Mouse (Mus musculus) brain, adult 2 months (tissue): Measurements from ENCODE around the gene Grrp1.
"Not testable (repeated sequence)": the region's sequence is repeated elsewhere in the genome, so short reads cannot be mapped to it uniquely, and the experiment has no call there.

Experiments
- DNase-seq: peaks from one replicate; pipeline ENCODE4 v3.0.0; 2011; ENCODE audit warnings: low read depth, low spot score

The Grrp1 gene

DNA sequence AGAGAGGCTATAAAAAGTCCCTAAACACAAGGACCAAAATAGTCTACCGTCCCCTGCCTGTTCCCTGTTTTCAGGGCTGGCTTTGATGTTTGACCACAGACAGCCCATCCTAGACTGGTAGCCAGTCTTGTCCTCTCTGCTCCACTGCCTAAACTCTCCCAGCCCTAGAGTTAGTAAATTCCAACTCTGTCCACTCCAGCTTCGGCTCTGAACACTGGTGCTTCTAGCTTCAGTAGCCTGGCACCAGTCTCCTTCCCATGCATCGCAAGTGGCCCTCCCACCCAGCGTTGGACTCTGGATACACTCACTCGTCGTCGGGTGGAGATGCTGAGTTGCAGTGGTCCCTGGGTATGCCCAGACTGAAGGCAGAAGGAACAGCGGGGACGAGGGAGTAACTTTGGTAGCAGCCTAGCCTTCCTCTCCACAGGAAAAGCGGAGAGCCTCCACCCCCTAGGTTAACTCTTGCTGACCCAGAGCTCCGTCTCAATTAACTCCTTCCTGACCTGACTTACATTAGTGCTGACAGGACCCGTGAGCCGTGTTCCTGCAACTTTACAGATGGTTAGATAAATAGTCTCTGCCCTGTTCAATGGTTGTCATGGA, at the start of gene Grrp1:
Grrp1 (minus strand) TSS at position 385 of the 603 bp plus-strand sequence.
- DNase-seq: no peak

DNA sequence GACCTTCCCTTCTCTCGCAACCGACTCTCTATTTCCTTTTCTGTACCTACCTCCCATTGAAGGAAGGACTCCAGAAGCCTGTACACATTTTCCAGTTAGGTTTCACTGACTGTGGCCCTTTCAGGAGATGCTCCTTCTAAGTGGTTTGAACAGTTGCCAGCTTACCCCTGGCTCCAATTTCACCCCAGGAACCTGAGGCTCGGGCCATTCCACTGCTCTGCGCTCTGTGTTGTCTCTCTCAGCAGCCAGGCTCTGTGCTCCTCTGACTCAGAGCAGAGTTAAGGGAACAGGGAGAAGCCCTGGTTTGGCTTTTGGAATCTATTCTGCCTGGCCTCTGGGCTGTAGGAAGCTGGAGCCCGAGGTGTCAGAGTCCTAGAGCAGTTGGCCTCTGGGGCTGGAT, 48.2 kb upstream of the Grrp1 start:
- DNase-seq: no peak

DNA sequence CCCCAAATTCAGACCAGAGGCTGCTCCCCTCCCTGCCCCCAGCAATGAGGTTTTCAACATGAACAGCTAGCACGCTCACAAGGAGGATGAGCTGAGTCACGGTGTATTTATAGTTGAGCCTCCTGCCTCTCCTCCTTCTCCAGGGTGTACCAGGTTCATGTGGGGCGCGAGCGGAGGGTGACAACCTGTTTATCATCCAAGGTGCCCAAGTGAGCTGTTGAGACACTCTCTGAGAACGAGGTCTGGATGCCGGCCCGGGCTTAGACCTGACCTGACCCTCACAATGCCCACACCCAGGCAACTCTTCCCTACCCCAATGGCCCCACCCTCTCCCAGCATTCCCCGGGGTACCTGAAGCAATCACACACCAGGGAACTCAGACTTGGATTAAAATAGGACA, 46.4 kb upstream of the Grrp1 start:
- DNase-seq: peak; percentile 87

DNA sequence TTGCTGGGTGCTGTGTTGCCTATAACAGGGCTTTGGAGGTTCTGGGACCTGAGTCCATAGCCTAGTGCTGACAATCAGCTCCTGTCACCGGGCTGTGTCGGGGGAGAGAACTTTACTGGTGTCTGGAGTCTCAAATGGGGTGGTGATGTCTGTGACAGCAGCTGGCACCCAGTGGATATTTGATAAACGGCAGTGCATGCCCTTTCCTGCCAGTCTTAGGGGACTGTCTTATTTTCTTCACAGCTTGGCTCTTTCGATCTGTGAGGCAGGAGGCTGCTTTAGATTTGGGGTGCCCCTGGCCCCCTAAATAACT, 45.5 kb upstream of the Grrp1 start:
- peak; percentile 14 for DNase-seq

DNA sequence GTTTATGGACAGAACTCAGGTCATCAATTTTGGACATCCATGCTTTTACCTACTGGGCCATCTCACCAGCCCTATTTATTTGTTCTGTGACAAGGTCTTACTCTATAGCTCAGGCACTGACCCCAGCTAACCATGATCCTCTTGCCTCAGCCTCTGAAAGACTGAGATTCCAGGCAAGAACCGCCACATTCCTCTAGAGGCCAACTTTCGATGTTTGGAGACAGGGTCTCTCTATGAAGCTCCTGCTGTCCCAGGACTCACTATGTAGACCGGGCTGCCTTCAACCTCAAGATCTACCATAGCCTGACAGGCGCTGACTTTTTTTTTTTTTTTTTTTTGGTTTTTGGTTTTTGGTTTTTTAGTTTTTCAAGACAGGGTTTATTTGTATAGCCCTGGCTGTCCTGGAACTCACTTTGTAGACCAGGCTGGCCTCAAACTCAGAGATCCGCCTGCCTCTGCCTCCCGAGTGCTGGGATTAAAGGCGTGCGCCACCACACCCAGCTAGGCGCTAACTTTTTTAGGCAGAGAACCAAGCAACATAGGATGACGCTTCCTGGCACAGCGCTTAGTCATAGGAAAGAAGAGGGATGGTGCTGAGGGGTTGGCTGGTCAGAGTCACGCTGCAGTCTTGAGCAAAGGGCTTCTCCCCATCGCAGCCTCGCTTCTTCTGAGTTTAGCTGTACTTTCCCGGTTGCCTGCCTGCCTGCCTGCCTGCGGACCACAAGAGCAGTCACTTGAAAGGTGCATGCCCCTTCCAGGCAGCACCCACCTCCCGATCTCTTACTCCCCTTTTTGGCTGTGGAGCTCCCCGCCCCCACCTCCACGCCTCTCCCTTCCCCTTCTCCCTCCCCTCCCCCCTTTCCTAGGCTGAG, 45.0 kb upstream of the Grrp1 start:
- DNase-seq: peak; percentile 65

DNA sequence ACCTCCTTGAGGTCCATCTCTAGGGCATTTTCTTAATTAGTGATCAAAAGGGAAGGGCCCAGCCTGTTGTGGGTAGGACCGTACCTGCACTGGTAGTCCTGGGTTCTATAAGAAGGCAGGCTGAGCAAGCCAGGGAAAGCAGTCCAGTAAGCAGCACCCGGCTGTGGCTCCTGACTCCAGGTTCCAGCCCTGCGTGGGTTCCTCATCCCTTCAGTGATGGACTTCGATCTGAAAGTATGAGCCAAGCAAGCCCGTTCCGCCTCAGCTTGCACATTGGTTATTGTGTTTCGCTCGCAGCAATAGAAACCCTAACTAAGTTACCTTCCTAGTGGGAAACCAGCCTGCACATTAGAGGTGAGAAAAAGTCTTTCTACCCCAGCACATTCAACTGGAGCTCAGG, 43.5 kb upstream of the Grrp1 start:
- no peak for DNase-seq

DNA sequence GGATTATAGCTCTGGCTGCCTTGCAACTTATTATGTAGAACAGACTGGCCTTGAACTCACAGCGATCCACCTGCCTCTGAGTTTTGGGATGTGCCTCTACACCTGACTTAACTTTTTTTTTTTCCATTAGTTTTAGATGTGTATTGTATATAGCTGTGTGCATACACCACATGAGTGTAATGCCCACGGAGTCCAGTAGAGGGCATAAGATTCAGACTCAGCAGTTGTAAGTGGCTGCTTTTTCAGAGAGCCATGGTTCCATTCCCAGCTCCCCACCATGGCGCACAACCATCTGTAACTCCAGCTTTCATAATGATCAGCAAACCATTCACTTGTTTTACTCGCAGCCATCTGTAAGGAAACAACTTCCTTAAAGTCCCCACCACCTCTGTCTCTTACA, 42.6 kb upstream of the Grrp1 start:
- DNase-seq: no peak

DNA sequence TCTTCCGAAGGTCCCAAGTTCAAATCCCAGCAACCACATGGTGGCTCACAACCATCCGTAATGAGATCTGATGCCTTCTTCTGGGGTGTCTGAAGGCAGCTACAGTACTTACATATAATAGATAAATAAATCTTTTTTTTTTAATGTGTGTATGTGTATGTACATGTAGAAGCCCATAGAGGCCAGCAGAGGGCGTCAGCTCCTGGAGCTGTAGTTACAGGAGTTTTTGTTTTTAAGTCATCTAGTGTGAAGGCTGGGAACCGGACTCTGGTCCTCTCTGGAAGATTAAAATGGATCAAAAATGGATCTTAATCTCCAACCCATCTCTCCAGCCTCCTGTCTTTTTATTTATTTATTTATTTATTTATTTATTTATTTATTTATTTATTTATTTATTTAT, 42.2 kb upstream of the Grrp1 start:
- DNase-seq: not testable (repeated sequence)

DNA sequence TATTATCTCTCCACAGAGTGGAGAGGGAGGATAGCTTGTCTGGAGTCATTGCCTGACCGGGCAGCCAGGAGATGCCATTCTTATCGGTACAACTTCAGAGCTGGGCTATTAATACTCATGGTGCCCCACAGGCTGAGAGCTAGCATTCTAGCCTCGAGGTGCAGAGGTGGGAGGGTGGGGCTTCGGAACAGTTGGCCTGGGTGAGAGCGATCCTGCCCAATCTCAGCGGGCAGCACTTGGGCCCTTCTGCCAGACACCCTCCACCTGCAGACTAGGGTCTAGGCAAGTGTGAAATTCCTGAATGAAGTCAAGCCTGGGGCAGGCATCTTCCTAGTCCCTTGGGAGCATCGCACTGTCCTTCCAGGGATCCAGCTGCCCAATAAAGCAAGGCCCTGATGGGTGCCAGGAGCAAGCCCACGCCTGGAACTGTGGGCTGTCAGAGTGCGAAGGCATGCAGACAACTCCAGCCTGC, 39.8 kb upstream of the Grrp1 start:
- no peak for DNase-seq

DNA sequence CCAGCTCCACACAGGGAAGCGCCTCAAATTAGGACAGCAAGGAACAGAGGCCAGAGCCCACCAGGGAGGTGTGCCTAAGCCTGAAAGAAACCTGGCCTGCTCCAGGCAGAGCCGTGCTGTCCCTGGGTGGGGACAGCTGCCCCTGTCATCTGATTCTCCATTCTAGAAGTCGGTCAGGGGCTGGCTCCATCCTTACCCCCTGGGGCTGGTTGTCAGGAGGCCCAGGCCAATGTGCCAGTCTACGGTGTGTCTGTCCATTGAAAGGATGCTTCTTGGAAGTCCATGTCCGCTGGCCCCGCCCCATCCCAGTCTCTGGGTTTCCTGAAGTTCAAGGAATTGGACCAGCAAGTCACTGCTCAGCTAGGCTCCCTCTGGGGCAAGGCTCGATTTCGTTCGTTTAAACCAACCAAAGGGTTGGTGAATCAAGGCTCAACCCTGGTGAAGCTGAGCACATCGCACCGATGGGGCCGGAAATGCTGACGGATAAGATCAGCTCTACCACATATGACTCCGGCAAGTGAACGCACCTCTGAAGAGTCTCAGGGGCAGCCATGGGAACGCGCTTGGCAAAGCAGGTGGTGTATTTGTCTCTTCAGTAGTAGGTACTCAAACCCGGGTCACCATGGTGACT, 39.3 kb upstream of the Grrp1 start:
- DNase-seq: no peak

DNA sequence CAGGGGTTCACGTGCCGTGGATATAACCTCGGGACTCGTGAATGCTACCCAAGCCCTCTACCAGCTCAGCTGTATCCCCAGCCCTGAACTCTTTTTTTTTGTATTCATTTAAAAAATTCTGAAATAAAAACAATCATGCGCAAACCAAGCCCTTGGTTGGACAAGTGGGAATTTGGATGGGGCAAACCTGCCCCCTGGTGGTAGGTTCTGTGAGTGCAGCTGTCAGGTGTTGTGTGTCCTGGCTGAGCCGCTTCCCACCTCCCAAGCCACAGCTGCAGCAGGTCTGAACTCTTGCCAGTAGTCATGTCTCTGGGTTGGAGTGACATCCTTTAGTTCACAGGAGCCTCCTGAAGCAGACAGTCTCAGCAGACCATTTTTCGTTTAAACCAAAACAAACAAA, 38.2 kb upstream of the Grrp1 start:
- peak; percentile 83 for DNase-seq

DNA sequence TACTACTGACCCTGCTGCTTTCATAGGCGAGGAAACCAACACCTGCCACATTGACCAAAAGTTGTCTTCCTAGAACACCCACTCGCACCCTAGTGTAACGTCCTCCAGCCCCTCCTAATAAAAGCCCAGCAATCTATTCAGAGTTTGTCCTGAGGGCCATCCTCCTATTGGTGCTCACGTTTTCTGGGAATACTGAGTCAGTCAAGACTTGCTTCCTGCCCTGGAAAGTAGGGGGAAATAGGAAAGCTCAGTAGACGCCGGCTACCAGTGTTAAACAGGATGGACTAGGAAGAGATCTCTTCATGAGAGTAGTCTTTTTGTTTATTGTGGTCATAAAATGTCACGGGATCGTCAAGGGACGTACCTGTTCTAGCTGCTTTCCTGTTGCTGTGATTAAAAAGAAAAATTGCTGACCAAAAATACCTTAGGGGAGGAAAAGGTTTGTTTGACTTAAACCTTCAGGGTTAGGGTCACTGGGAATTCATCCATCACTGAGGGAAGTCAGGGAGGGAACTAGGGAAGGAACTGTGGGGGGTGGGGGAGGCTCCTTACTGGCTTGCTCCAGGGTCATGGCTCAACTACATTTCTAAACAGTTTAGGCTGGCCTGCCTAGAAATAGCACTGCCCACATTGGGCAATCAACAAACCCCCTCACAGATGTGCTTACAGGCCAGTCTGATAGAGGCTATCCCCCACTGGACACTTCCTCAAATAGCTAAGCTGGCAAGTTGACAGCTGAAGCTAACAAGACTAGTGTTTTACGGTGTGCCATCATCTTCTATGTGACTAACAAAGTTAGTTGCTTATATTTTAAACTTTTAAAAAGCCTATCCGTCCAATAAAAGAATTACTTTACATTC, 34.7 kb upstream of the Grrp1 start:
- peak; percentile 39 for DNase-seq

DNA sequence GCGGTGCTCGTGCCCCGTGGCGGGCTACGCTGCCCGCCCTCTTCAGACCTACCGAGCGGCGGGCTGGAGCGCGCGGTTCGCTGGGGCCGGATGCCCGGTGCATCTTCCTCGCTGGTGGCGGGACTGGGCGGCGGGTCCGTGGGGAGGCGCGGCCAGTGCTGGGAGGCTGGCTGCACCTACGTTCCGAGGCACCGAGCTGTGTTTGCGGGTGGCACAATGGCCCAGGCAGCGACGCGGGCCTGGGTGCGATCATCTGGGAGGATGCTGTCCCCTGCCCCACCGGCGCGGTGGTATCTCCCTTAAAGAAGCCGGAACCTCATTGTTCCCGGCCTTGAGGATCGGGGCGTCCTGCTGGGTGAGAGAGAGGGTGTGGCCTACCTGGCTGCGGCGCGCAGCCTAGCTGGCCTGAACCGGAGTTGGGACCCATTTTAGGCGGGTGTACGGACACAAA, 33.7 kb upstream of the Grrp1 start, which contains the start of gene Pdik1l:
Pdik1l (minus strand) TSS at position 321 of the 451 bp plus-strand sequence.
- peak; percentile 91 for DNase-seq

DNA sequence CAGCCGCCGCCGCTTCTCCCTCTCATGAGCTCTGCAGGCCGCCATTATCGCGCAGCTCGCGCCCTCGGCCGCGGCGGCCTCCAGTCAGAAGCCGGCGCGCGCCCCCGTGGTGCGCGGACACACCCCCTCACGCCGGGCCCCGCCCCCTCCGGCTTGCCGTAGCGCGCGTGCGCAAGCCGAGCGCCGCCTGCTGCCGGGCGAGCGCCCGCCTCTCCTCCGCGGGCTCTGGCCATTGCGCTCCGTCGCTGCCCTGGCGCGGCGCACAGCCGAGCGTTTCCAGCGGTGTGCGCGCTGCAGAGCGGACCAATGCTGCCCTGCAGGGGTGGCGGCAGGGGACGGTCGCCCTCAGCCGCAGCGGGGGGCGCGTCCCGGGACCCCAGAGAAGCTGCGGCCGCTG, 33.3 kb upstream of the Grrp1 start:
- DNase-seq: peak; percentile 95

DNA sequence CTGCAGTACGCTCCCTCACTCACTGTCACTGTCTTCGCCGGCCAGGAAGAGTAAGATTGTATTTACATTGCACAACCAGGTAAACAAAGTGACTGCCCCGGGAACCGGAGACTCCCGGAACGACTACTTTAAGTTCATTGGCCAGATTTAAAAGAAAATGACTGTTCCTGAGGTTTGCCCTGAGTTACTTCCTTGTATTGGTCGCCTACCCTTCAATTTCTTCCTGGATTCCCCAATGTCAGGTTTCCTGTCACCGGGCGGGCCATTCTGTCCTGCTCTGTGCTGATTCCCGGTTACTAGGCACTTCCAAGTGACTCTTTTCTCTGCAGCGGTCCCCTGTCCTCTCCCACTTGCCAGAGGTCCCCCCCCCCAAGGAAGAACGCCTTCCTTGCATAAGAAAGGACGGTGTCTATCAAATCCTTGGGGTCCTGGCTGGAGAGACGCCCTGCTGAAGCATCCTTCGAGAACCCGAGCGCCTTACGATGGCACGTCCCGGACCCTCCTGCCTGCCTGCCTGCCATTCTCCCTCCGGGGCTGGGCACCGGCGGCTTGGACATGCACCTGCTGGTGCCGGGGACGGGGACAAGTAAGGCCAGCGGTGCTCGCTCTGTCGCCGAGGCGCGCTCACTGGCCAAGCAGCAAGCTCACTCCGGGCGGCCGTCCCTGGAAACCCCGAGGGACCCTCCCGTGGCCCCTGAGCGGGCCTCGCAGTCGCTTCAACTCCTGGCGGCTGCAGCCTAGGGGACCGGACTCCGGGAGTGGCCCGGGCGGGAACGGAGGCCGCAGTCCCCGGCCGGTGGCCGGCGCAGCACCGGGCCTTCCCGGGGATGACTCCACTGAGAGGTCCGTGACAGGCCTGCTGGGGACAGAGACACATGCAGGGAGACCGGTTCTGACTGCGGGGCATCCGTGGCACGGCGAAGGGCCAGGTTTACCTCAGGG, 32.6 kb upstream of the Grrp1 start:
- DNase-seq: peak; percentile 10

DNA sequence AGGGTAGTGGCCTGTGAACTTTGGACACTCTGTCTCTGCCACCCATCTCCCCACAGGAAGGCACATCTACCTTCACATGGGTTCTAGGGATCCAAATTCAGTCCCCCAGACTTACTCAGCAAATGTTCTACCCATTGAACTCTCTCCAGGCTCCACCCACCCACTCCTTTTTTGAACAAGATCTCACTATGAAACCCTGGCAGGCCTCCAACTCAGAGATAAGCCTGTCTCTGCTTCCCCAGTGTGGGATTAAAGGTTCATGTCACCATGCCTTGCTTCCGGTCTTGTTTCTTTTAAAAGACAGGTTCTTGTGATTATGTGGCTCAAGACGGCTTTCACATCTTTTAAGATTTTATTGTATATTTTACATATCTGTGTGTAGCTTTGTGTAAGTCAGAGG, 31.0 kb upstream of the Grrp1 start:
- no peak for DNase-seq

DNA sequence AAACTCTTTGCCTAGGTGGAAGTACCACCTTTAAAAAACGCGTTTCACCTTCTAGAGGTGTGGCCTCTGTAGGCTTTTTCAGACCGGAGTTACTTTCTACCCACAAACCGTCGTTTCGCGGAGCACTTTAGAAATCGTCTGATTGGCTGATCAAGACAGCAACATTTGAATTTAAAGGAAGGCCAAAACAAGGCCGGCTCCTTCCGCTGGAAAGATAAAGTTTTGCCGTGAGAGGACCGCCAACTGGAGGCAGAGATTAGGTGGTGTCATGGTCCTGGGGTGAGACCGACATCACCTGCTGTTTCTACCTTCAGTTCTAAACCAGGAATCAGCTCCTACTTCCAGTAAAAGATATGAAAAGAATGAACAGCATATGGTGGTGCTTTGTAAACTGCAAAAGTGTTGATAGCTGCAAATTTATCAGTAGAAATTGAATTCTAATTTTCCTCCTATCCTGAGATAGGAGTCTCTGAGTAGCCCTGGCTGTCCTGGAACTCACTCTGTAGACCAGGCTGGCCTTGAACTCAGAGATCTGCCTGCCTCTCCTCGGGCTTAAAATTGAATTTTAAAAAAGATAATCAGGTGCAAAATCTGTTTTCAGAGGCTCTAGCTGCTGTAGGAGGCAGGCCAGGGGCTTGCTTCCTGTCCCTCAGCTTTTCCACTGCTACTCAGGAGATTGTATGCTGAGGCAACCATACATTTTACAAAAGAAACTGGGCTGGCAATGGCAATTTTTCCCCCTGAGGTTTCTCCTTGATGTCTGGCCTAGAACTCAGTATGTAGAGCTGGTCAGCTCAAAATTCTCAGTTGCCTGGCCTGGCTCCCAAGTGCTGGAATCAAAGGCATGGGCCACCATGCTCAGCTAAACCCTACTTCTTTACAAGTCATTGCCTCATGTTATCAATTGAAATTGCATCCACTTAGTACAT, 19.8 kb upstream of the Grrp1 start:
- no peak for DNase-seq

DNA sequence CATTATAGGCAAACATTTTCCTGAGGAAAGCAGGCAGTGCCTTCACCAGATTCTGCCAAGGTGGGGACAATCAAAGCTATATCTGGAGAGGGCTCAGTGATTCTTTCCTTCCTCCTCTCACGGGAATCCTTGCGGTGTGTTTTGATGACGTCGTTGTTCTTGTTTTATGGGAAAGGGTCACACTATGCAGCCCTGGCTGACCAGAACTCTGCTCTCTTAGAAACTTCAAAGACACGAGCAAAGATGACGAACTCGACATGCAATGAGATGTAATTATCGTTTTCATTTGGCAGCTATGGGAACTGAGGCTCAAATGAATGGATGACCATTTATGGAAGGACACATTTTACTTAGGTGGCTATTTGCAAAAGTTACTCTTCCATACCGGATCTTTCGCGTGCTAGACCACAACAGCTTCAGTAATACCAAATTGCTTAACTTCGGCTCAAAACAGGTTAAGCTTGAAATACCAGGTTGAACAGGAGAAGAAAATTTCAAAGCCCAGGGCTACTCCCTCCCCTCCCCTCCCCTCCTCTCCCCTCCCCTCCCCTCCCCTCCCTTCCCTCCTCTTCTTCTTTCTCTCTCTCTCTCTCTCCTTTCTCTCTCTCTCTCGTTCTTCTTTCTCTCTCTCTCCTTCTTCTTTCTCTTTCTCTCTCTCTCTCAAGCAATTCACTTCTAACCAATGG, 19.0 kb upstream of the Grrp1 start:
- no peak for DNase-seq

DNA sequence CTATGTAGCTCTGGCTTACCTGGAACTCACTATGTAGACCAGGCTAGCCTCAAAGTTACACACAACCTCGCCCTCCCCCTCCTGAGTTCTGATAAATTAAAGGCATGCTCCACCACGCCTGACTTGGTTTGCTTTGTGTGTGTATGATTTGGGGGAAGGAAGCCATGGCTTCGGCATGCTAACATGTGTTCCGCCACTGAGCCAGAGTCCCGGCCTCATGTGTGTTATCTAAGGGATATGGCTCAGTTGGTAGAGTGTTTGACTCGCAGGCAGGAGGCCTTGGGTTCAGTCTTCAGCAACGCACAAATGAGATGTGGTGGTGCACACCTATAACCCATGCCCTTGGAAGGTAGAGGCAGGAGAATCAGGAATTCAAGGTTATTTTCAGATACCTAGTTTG, 18.1 kb upstream of the Grrp1 start:
- no peak for DNase-seq
